Mouse (Mus musculus) right cerebral cortex, postnatal 25 days (tissue): ENCODE measurements around the gene Taar1.

Experiments
- DNase-seq: peaks from one replicate; pipeline ENCODE4 v3.0.0; 2022

Taar1 gene

DNA sequence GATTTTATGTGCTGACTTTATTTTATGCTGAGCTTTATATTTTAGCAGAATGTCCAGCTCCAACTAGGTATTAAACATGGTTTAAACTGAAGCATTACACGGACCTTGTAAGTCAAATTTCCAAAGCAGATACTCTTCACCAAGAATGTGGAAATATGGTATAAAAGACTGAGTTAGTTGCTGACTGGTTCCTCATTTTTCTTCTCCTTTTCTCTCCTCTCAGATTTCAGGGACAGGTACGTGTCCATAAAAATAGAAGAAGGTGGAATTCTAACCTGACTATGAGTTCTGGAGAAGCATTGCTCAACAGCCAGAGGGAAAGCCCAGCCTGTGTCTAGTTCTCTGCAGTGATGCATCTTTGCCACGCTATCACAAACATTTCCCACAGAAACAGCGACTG is at the start of gene Taar1:
Gene Taar1 (plus strand): TSS at position 301 of the 400 bp plus-strand sequence.
- DNase-seq = no peak

GRCm38 (mm10) chr10:23880695-23881094 is 39.5 kb upstream of the Taar1 start:
- no peak for DNase-seq

DNA sequence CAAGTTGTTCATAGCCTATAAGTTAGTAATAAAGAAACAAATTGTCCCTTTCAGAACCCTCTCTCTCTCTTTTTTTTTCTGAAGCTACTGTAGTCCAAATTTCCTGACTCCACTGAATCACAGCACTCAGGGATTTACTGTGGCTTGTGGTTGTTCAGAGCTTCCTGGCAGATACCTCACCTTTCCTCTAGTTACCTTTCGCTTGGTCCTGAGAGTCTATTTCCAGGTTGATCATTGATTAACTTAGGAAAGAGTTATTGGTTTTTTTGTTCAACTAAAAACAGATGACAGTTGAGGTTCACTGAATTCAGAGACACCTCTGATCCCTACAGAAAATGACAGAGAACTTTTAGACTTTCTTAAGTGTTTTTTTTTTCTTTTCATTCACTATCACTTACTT is 35.2 kb upstream of the Taar1 start:
- DNase-seq = no peak

- DNase-seq = no peak
These were observed 34.1 kb upstream of the Taar1 start for GRCm38 (mm10) chr10:23886060-23886459.

- DNase-seq = no peak
These were observed 27.2 kb upstream of the Taar1 start for GRCm38 (mm10) chr10:23892987-23893386.

DNA sequence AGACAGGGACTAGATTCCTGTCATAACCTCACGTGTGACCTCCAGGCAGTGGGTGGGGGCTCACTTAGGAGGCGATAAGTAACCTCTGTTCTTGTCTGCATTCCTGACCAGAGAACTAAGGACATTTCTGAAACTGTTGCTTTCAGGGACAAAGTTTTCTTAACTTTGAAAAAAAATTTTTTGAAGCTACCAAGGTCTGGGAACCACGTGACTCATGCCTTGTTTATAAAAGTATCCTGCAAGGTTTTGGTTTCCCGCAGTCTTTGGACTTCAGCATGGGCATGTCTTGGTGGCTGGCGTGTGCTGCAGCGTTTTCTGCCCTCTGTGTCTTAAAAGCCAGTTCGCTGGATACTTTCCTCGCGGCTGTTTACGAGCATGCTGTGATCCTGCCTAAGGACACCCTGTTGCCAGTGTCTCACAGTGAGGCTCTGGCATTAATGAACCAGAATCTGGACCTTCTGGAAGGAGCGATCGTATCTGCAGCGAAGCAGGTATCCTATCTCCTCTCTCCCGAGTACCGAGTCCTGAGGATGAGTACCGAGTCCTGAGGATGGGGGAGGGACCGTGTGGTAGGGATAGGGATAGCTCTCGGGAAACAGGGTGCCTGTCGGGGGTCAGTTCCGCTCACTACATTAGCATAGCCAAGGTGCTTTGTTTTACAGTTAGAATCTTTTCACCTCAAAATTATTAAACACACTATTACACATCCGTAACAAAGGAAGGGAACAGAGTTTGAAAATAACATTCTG is 25.4 kb upstream of the Taar1 start, which contains the start of gene Vnn1:
Gene Vnn1 (plus strand): TSS at position 88 of the 749 bp plus-strand sequence.
- no peak for DNase-seq

DNA sequence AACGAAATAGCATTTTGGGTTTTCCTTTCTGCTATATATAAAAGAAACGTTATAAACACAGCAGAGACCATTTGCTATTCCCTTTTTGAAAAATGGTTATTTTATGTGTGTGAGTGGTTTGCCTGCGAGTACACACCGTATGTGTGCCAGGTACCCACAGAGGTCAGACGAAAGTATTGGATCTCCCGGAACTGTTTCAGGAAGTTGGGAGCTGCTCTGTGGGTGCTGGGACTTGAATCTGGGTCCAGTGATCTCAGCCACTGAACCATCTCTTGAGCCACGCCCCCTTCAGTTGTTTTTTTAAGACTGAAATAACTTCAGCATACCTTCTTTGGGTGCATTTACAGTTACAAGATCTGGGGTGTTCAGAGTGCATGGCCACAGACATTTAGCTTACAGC is 24.8 kb upstream of the Taar1 start:
- DNase-seq = no peak

GRCm38 (mm10) chr10:23901119-23901518 is 19.0 kb upstream of the Taar1 start:
- DNase-seq = no peak

- DNase-seq = no peak
These were observed 14.5 kb upstream of the Taar1 start for GRCm38 (mm10) chr10:23905661-23906060.

DNA sequence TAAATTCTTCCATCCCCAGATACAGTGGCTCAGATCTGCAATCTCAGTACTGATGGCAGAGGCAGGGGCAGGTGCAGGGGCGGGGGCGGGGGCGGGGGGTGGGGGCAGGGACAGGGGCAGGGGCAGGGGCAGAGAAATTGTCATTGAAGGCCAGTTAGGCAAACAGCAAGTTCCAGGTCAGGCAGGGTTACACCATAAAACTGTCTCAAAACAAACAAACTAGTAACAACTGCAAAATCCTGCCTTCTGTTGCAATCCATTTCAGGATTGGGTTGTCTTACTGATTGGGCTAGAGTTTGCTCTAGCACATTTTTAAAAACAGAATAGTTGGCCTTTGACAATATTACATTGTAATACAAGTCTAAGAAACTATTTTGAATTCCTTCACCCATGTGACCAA is 2.3 kb downstream of the Taar1 start:
- no peak for DNase-seq

- no peak for DNase-seq
These were observed 3.8 kb downstream of the Taar1 start for GRCm38 (mm10) chr10:23923941-23924340.

DNA sequence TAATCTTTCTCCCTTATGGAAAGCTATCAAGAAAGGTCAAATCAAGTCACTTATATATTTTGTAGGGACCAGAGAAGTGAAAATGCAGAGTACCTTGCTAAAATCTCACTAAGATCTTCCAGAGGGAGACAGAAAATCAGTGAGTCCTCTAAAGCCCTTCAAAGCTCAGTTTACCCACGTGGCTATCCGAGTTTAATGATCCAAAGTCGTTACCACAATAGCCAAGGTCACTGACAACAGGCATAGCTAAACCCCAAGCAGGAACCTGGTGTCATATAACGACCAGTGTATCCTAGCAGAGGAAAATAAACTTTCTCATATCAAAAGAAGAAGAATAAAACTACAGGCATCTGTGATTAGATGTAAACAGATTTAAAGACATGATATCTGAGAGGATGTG is 17.5 kb downstream of the Taar1 start:
- no peak for DNase-seq

- no peak for DNase-seq
These were observed 18.2 kb downstream of the Taar1 start, which contains the start of gene Taar2 for GRCm38 (mm10) chr10:23938312-23938711. Gene Taar2 (plus strand): TSS chr10:23938572.

DNA sequence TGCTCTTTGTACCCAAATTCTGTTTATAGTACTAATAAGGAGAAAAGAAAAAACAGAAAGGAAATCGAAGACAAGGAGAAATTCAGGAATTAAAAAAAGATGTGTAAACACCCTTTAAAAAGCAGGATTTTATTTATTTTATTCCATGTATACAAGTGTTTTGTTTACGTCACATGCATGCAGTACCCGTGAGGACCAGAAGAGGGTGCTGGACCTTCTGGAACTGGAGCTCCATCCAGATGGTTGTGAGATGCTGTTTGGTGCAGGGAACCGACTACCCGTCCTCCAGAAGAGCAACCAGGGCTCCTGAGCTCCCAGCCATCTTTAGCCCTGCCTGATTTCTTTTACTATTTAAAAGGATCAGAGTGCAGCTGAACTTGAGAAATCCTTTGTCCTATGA is 22.3 kb downstream of the Taar1 start:
- DNase-seq = no peak

GRCm38 (mm10) chr10:23948026-23948425 is 27.9 kb downstream of the Taar1 start:
- DNase-seq = no peak

DNA sequence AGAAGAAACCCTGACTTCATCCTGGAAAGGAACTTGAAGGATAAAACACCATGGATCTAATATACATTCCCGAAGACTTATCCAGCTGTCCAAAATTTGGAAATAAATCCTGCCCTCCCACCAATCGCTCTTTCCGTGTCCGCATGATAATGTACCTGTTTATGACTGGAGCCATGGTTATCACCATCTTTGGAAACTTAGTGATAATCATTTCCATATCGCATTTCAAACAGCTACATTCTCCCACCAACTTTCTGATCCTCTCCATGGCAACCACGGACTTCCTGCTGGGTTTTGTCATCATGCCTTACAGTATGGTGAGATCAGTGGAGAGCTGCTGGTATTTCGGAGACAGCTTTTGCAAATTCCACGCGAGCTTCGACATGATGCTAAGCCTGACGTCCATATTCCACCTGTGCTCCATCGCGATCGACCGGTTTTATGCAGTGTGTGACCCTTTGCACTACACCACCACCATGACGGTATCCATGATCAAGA is 29.4 kb downstream of the Taar1 start, which contains the start of gene Taar3:
Gene Taar3 (plus strand): TSS at position 51 of the 498 bp plus-strand sequence.
- DNase-seq = no peak

DNA sequence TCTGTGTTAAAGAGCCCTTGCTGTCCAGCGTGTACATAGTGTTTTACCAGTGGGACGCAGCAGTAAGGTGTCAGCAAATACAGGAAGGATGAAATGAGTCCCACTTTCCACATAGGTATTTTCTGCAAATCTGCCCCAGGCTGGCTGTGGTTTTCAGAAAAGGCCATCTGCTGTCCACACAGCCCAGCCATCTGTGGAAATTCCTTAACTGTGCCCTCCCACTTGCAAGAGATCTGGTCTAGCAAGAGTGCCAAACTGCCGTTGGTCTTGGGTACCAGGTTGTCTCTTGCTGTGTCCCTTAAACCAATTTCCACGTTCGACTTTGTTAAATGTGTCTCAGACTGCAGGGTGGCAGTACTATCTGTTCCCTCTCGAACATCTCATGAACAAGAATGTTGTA is 31.6 kb downstream of the Taar1 start:
- no peak for DNase-seq

- DNase-seq = no peak
These were observed 38.9 kb downstream of the Taar1 start for GRCm38 (mm10) chr10:23959071-23959470.

- DNase-seq = no peak
These were observed 40.3 kb downstream of the Taar1 start, which contains the start of gene Taar4 for GRCm38 (mm10) chr10:23960444-23960915. Gene Taar4 (plus strand): TSS chr10:23960494.

- no peak for DNase-seq
These were observed 43.3 kb downstream of the Taar1 start for GRCm38 (mm10) chr10:23963444-23963843.

DNA sequence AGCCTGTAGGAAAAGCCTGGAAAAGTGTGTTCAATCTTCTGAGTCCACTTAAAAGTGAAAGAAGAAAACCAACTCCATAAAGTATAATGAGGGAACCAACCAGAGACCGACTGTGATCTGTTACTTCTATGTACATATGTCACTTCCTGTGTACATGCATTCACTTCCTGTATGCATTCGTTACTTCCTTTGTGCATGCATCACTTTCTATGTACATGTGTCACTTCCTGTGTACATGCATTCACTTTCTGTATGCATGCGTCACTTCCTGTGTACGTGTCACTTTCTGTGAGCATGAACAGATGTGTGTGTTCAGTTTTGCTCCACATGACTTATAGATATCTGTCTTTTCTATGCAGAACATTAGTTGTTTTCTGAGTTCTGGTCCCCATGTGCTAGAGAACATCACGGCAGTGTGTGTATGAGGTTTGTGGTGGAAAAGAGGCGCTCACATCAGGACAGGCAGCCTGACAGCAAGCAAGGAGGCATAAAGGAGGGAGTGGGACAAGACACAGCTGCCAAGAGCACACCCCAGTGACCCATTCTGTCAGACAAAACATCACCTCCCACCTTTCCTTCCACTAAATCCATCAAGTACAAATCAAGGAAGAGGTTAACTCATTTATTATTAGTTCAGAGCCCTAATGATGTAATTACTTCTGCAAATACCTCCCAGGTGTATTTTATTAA is 44.9 kb downstream of the Taar1 start:
- no peak for DNase-seq

DNA sequence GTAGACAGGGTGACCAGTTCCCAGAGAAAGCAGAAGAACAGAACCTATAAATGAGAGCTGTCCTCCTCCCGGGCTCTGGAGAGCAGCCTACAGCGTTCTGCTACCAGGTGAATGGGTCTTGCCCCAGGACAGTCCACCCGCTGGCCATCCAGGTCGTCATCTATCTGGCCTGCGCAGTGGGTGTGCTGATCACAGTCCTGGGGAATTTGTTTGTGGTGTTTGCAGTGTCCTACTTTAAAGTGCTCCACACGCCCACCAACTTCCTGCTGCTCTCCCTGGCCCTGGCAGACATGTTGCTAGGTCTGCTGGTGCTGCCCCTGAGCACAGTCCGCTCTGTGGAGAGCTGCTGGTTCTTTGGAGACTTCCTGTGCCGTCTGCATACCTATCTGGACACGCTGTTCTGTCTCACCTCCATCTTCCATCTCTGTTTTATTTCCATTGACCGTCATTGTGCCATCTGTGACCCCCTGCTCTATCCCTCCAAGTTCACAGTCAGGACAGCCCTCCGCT is 50.6 kb downstream of the Taar1 start, which contains the start of gene Taar5:
Gene Taar5 (plus strand): TSS at position 51 of the 510 bp plus-strand sequence.
- no peak for DNase-seq
